Mouse (Mus musculus): ENCODE measurements around the gene Nfkbie. TPM values are rescaled to one million over a fixed set of nuclear protein-coding genes. Genes with fewer than 3 reads are reported as not detected.

The Nfkbie gene
- total and polyA plus RNA-seq, 3 experiments, result 5.9 to 11.1 (median 9.2) TPM

GRCm38 (mm10) chr17:45610144-45610866 lies 54.8 kb downstream of the Nfkbie start:
- DNase-seq (ENCODE audit: low spot score) (no peak), ATAC-seq (ENCODE audit: extremely low read depth, insufficient number of reproducible peaks, low FRiP score, poor library complexity, severe bottlenecking) (no peak)
- Histone ChIP-seq H3K4me1 (ENCODE audit: insufficient read depth, low read depth, low read length) (peaks cover 17% of the 10 kb centered on the region), H3K27me3 (ENCODE audit: insufficient read depth, low read length) (peaks cover 5% of the 10 kb centered on the region; the same call in 1 of the 2 replicates), H3K9me3 (replicated peaks) (no peaks in the 10 kb centered on the region; the same call in 1 of the 2 replicates), H3K36me3 (replicated peaks) (no peaks in the 10 kb centered on the region), H3K4me3 (ENCODE audit: low read depth, low read length) (no peak overlapping the region)
- TF ChIP-seq GATA2 (IDR thresholded peaks at IDR 0.05; ENCODE audit: borderline replicate concordance, low read depth, low read length) (no peak), TAL1 (conservative IDR thresholded peaks at IDR 0.05; ENCODE audit: low read depth, low read length) (no peak), POLR2AphosphoS5 (IDR thresholded peaks at IDR 0.05; ENCODE audit: insufficient replicate concordance, low read depth, low read length) (no peak), CTCF (IDR thresholded peaks at IDR 0.05; ENCODE audit: low read depth, low read length) (no peak), GATA1 (IDR thresholded peaks at IDR 0.05; ENCODE audit: borderline replicate concordance, low read length) (no peak)

- Histone ChIP-seq H3K4me1 (ENCODE audit: insufficient read depth, low read depth, low read length) (peaks cover 19% of the 10 kb centered on the region), H3K9me3 (replicated peaks) (no peaks in the 10 kb centered on the region; the same call in 1 of the 2 replicates), H3K4me3 (ENCODE audit: low read depth, low read length) (no peak overlapping the region), H3K27me3 (ENCODE audit: insufficient read depth, low read length) (0 out of 2 replicates have a peak, but pooled peaks cover 2% of the 10 kb centered on the region), H3K36me3 (replicated peaks) (no peaks in the 10 kb centered on the region)
- no peak for ATAC-seq (ENCODE audit: extremely low read depth, insufficient number of reproducible peaks, low FRiP score, poor library complexity, severe bottlenecking)
- TF ChIP-seq GATA1 (IDR thresholded peaks at IDR 0.05; ENCODE audit: borderline replicate concordance, low read length) (no peak), CTCF (IDR thresholded peaks at IDR 0.05; ENCODE audit: low read depth, low read length) (no peak), TAL1 (conservative IDR thresholded peaks at IDR 0.05; ENCODE audit: low read depth, low read length) (no peak), GATA2 (IDR thresholded peaks at IDR 0.05; ENCODE audit: borderline replicate concordance, low read depth, low read length) (no peak), POLR2AphosphoS5 (IDR thresholded peaks at IDR 0.05; ENCODE audit: insufficient replicate concordance, low read depth, low read length) (no peak)
- no peak for DNase-seq (ENCODE audit: low spot score)
Observed at GRCm38 (mm10) chr17:45612008-45612407, 56.5 kb downstream of the Nfkbie start.

Other genes with a start within 250 kb of the Nfkbie start
- gene Cdc5l, start 122.0 kb upstream of the Nfkbie start, total RNA-seq (2014; fragmentation: Nextera tagmentation), result 73.2 and 78.5 TPM in 2 replicates
- gene Cdc5l, start 122.0 kb upstream of the Nfkbie start, total RNA-seq (2017), result 106 and 109 TPM in 2 replicates
- gene Cdc5l, start 122.0 kb upstream of the Nfkbie start, polyA plus RNA-seq (2012), result 6.5 and 7.5 TPM in 2 replicates
- gene Spats1, start 80.3 kb upstream of the Nfkbie start, total RNA-seq (2014; fragmentation: Nextera tagmentation), result not detected in 2 replicates
- gene Spats1, start 80.3 kb upstream of the Nfkbie start, total RNA-seq (2017), result 0.11 and 0.17 TPM in 2 replicates
- gene Spats1, start 80.3 kb upstream of the Nfkbie start, polyA plus RNA-seq (2012), result not detected in 2 replicates
- 6.8 and 17.1 TPM in 2 replicates for gene Aars2, start 48.9 kb upstream of the Nfkbie start, total RNA-seq (2014; fragmentation: Nextera tagmentation)
- 7.8 and 8.7 TPM in 2 replicates for gene Aars2, start 48.9 kb upstream of the Nfkbie start, total RNA-seq (2017)
- 34.7 and 43.0 TPM in 2 replicates for gene Aars2, start 48.9 kb upstream of the Nfkbie start, polyA plus RNA-seq (2012)
- not detected in 2 replicates for gene Tcte1, start 32.3 kb upstream of the Nfkbie start, total RNA-seq (2014; fragmentation: Nextera tagmentation)
- 0.12 TPM in 1 of 2 replicates, not detected in the other for gene Tcte1, start 32.3 kb upstream of the Nfkbie start, total RNA-seq (2017)
- not detected in 2 replicates for gene Tcte1, start 32.3 kb upstream of the Nfkbie start, polyA plus RNA-seq (2012)
- gene Tmem151b, start 6.0 kb upstream of the Nfkbie start, total RNA-seq (2014; fragmentation: Nextera tagmentation), result not detected in 2 replicates
- under 0.01 TPM in 1 of 2 replicates, not detected in the other for gene Tmem151b, start 6.0 kb upstream of the Nfkbie start, total RNA-seq (2017)
- gene Tmem151b, start 6.0 kb upstream of the Nfkbie start, polyA plus RNA-seq (2012), result not detected in 2 replicates
- gene Slc35b2, start 8.2 kb downstream of the Nfkbie start, total RNA-seq (2014; fragmentation: Nextera tagmentation), result 46.5 and 60.9 TPM in 2 replicates
- 65.9 and 77.1 TPM in 2 replicates for gene Slc35b2, start 8.2 kb downstream of the Nfkbie start, total RNA-seq (2017)
- 24.6 and 24.9 TPM in 2 replicates for gene Slc35b2, start 8.2 kb downstream of the Nfkbie start, polyA plus RNA-seq (2012)
- gene Hsp90ab1, start 17.6 kb downstream of the Nfkbie start, total RNA-seq (2014; fragmentation: Nextera tagmentation), result 1,427 and 1,464 TPM in 2 replicates
- gene Hsp90ab1, start 17.6 kb downstream of the Nfkbie start, total RNA-seq (2017), result 1,152 and 1,547 TPM in 2 replicates
- gene Hsp90ab1, start 17.6 kb downstream of the Nfkbie start, polyA plus RNA-seq (2012), result 681 and 1,104 TPM in 2 replicates
- gene Slc29a1, start 43.9 kb downstream of the Nfkbie start, total RNA-seq (2014; fragmentation: Nextera tagmentation), result 107 and 116 TPM in 2 replicates
- 93.5 and 118 TPM in 2 replicates for gene Slc29a1, start 43.9 kb downstream of the Nfkbie start, total RNA-seq (2017)
- gene Slc29a1, start 43.9 kb downstream of the Nfkbie start, polyA plus RNA-seq (2012), result 143 and 207 TPM in 2 replicates
- gene Mymx, start 46.4 kb downstream of the Nfkbie start, total RNA-seq (2014; fragmentation: Nextera tagmentation), result not detected in 2 replicates
- gene Mymx, start 46.4 kb downstream of the Nfkbie start, total RNA-seq (2017), result not detected in 2 replicates
- not detected in 2 replicates for gene Mymx, start 46.4 kb downstream of the Nfkbie start, polyA plus RNA-seq (2012)
- not detected in 2 replicates for gene Capn11, start 103.6 kb downstream of the Nfkbie start, total RNA-seq (2014; fragmentation: Nextera tagmentation)
- not detected in 2 replicates for gene Capn11, start 103.6 kb downstream of the Nfkbie start, total RNA-seq (2017)
- gene Capn11, start 103.6 kb downstream of the Nfkbie start, polyA plus RNA-seq (2012), result not detected in 2 replicates
- 36.2 and 36.8 TPM in 2 replicates for gene Mrpl14, start 130.6 kb downstream of the Nfkbie start, total RNA-seq (2014; fragmentation: Nextera tagmentation)
- 17.3 and 29.6 TPM in 2 replicates for gene Mrpl14, start 130.6 kb downstream of the Nfkbie start, total RNA-seq (2017)
- gene Mrpl14, start 130.6 kb downstream of the Nfkbie start, polyA plus RNA-seq (2012), result 237 and 310 TPM in 2 replicates
- 22.6 and 25.0 TPM in 2 replicates for gene Tmem63b, start 131.2 kb downstream of the Nfkbie start, total RNA-seq (2014; fragmentation: Nextera tagmentation)
- 8.7 and 9.9 TPM in 2 replicates for gene Tmem63b, start 131.2 kb downstream of the Nfkbie start, total RNA-seq (2017)
- 18.6 and 21.6 TPM in 2 replicates for gene Tmem63b, start 131.2 kb downstream of the Nfkbie start, polyA plus RNA-seq (2012)
- 11.8 TPM in 1 of 2 replicates, not detected in the other for gene 1600014C23Rik, start 178.1 kb downstream of the Nfkbie start, total RNA-seq (2014; fragmentation: Nextera tagmentation)
- gene 1600014C23Rik, start 178.1 kb downstream of the Nfkbie start, total RNA-seq (2017), result 3.6 and 4.4 TPM in 2 replicates
- 2.2 and 2.7 TPM in 2 replicates for gene 1600014C23Rik, start 178.1 kb downstream of the Nfkbie start, polyA plus RNA-seq (2012)